Mouse (Mus musculus): ENCODE measurements at regions not wholly inside any gene's neighbourhood (a gene's known extent, or its start where the extent isn't known, plus 50 kb on each side); places are given as distances from the start of the nearest gene placed in this dataset.

GRCm38 (mm10) chr6:79619991-79620390, 197.7 kb upstream of the Gm20594 start:
- no peak for DNase-seq (ENCODE audit: low spot score)

GRCm38 (mm10) chr6:79631683-79632082, 186.0 kb upstream of the Gm20594 start:
- DNase-seq (ENCODE audit: low spot score), result peak; percentile 42

GRCm38 (mm10) chr6:79651286-79651685, 166.4 kb upstream of the Gm20594 start:
- DNase-seq (ENCODE audit: low spot score), result no peak

Measured in heart, adult 8-10 months (tissue).